Mouse (Mus musculus) liver, postnatal 0 days (tissue): Measurements from ENCODE around the gene Pfdn4. TPM values are rescaled to one million over a fixed set of nuclear protein-coding genes. Genes with fewer than 3 reads are reported as not detected.
A peak's percentile ranks its signal among the peaks of the same experiment; 100 is the strongest.

Source experiments
- ATAC-seq: fragments of 200-750 bp; cut with Nextera tagmentation; 2 replicates; pipeline ENCODE4 v1.8.0; 2017; ENCODE audit warnings: mild to moderate bottlenecking, moderate library complexity
- DNase-seq: peaks from one replicate; pipeline ENCODE4 v3.0.0-alpha.2; 2016
- H3K27ac ChIP-seq: fragments of 300-500 bp; sonication (generic); 2 replicates; pipeline ENCODE4 v1.5.1; 2014; ENCODE audit warnings: antibody characterized with exemption, moderate library complexity, mild to moderate bottlenecking, low read depth
- H3K27me3 ChIP-seq: fragments of 300-500 bp; sonication (generic); 2 replicates; pipeline ENCODE4 v1.6.1; 2014; ENCODE audit warnings: low read length, control low read depth, mixed read lengths; ENCODE audit not compliant: insufficient read depth
- H3K36me3 ChIP-seq: fragments of 300-500 bp; sonication (generic); replicated peaks from 2 replicates; pipeline ENCODE4 v1.6.1; 2014; ENCODE audit warnings: mild to moderate bottlenecking, control low read depth, low read length, moderate library complexity, mixed read lengths; ENCODE audit not compliant: insufficient read depth
- H3K4me1 ChIP-seq: fragments of 300-500 bp; sonication (generic); 2 replicates; pipeline ENCODE4 v1.6.1; 2014; ENCODE audit warnings: antibody characterized with exemption, mild to moderate bottlenecking, control low read depth; ENCODE audit not compliant: insufficient read depth
- H3K4me2 ChIP-seq: fragments of 300-500 bp; sonication (generic); 2 replicates; pipeline ENCODE4 v1.6.1; 2014; ENCODE audit warnings: low read depth, mild to moderate bottlenecking, low read length, moderate library complexity, mixed read lengths
- H3K4me3 ChIP-seq: fragments of 300-500 bp; sonication (generic); 2 replicates; pipeline ENCODE4 v1.5.1; 2014; ENCODE audit warnings: low read depth, low read length
- H3K9ac ChIP-seq: fragments of 300-500 bp; sonication (generic); replicated peaks from 2 replicates; pipeline ENCODE4 v1.6.1; 2014; ENCODE audit warnings: mild to moderate bottlenecking, moderate library complexity
- H3K9me3 ChIP-seq: fragments of 300-500 bp; sonication (generic); 2 replicates; pipeline ENCODE4 v1.6.1; 2016; ENCODE audit warnings: mild to moderate bottlenecking, control low read depth, low read length, mixed read lengths
- CTCF ChIP-seq: sonication (generic); IDR thresholded peaks from 2 replicates; pipeline ENCODE4 v1.5.1; 2016; ENCODE audit warnings: antibody characterized with exemption, low read depth
- EP300 ChIP-seq: IDR thresholded peaks from 2 replicates; pipeline ENCODE4 v1.6.1; 2016; ENCODE audit warnings: antibody characterized with exemption, low read depth, mild to moderate bottlenecking
- WGBS: fragments of 180-500 bp; shearing (Covaris S2); extraction: QIAGEN DNeasy Blood & Tissue Kit; methylation state at CpG from one replicate; pipeline ENCODE4 v1.1.7; 2014; ENCODE audit not compliant: insufficient replicate concordance; 5-methylcytosine and 5-hydroxymethylcytosine counted together
- polyA plus RNA-seq: library from polyadenylated mRNA; unstranded; fragments of >200 nt; fragmentation: Nextera tagmentation; extraction: Ambion mirVana; gene quantifications from 2 replicates; pipeline ENCODE4 v1.2.1, GENCODE M21; 2015

Gene Pfdn4
- polyA plus RNA-seq, 1 experiment from 2014 or later: 29.8 TPM

DNA sequence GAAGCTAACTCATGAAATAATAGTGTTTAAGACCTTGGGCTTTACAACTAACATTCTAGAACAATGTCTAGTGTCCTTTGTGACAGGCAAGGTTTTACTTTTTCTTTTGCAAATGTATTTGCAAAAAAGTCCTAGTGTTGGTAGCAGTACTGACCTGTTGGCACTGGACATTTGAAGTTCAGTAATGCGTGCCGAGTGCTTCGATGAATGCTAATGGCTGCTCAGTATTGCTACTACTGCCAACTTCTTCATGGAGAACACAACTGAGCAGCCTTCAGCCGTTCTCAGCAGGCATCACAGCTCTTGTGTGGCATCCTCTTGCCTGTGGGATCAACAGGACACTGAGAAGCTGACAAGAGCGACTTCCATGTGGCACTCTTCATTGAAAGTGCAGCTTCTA, 22.1 kb upstream of the Pfdn4 start:
- no peaks in the 10 kb centered on the region for H3K27me3 ChIP-seq
- H3K36me3 ChIP-seq: no peaks in the 10 kb centered on the region
- H3K9ac ChIP-seq: no peak overlapping the region
- H3K9me3 ChIP-seq: no peaks in the 10 kb centered on the region
- WGBS: 79% methylated on average over 5 of the region's 5 CpGs
- TF ChIP-seq EP300: no peak
- no peak for TF ChIP-seq CTCF
- ATAC-seq: no peak
- no peak for DNase-seq
- 0 out of 2 replicates have a peak, but pooled peaks cover 5% of the 10 kb centered on the region for H3K4me1 ChIP-seq
- no peak overlapping the region for H3K4me3 ChIP-seq
- no peak overlapping the region for H3K4me2 ChIP-seq
- no peak overlapping the region for H3K27ac ChIP-seq

DNA sequence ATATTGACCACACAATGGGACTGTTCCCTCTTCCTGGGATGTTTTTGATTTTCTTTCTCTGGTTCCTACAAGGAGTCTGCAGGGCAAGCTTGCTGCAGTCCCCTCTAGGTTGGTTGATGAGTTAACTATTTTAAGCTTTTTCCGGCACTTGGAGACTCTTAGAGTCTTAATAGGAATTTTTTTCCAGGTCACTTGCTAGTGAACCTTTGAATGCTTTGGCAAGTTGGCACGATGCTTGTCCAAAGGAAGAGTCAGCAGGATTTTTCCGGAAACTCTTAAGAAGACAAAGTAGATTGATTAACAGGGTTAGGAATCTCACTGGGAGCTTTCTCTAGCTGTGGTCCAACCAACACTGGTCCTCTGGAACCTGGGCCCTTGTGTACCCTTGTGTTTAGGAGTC, 21.1 kb upstream of the Pfdn4 start:
- no peaks in the 10 kb centered on the region for H3K4me1 ChIP-seq
- no peaks in the 10 kb centered on the region for H3K27me3 ChIP-seq
- H3K9me3 ChIP-seq: no peaks in the 10 kb centered on the region
- H3K4me3 ChIP-seq: no peak overlapping the region
- no peak for DNase-seq
- no peaks in the 10 kb centered on the region for H3K36me3 ChIP-seq
- ATAC-seq: no peak
- WGBS: 81% methylated on average over 3 of the region's 3 CpGs
- H3K27ac ChIP-seq: no peak overlapping the region
- TF ChIP-seq EP300: no peak
- no peak for TF ChIP-seq CTCF
- no peak overlapping the region for H3K9ac ChIP-seq
- no peak overlapping the region for H3K4me2 ChIP-seq

DNA sequence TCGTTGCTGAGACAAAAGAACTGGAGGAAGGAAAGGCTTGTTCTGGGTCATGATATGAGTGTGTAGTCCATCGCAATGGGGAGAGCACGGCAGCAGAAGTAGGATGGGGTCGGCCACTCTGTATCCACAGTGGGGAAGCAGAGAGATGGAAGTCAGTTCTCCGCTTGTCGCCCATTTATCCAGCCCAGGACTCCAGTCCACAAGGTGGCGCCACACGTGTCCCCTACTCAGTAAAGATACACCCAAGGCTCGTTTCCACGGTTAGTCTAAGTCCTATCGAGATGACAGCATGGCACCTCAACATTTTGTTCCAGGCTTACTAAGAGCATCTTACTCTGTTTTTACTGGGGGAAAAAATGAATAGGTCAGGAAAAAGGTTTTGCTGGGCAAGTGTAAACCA, 20.0 kb upstream of the Pfdn4 start:
- no peak overlapping the region for H3K4me3 ChIP-seq
- peak; percentile 58 for TF ChIP-seq CTCF
- no peak for TF ChIP-seq EP300
- H3K9ac ChIP-seq: no peak overlapping the region
- ATAC-seq (no peak), DNase-seq (no peak)
- H3K27ac ChIP-seq: no peak overlapping the region
- H3K27me3 ChIP-seq: no peaks in the 10 kb centered on the region
- H3K9me3 ChIP-seq: no peaks in the 10 kb centered on the region
- 67% methylated on average over 11 of the region's 11 CpGs for WGBS
- H3K4me2 ChIP-seq: no peak overlapping the region
- H3K4me1 ChIP-seq: no peaks in the 10 kb centered on the region
- no peaks in the 10 kb centered on the region for H3K36me3 ChIP-seq

DNA sequence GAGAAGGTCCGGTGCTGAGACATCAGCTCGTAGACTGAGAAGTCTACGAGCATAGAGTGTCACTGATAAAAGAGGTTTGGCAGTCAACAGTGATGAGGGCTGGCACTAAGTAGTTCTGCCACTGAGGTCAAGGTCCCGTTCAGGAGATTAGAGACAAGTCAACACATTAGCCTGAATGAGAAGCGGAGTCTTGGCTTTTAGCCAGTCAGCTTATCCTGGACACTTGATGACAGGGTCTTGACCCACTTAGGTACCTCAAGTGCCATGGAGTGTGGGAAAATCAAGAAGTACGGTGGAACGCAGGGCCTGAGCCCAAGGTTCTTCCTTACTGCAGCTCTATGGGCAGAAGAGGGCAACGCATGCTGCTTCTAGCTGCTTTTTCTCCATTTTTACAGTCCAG, 19.6 kb upstream of the Pfdn4 start:
- TF ChIP-seq EP300 (no peak), CTCF (no peak)
- Histone ChIP-seq H3K4me2 (no peak overlapping the region), H3K4me1 (no peaks in the 10 kb centered on the region), H3K36me3 (no peaks in the 10 kb centered on the region), H3K27ac (no peak overlapping the region), H3K4me3 (no peak overlapping the region), H3K9me3 (no peaks in the 10 kb centered on the region), H3K27me3 (no peaks in the 10 kb centered on the region), H3K9ac (no peak overlapping the region)
- 64% methylated on average over 8 of the region's 8 CpGs for WGBS
- no peak for ATAC-seq
- no peak for DNase-seq

DNA sequence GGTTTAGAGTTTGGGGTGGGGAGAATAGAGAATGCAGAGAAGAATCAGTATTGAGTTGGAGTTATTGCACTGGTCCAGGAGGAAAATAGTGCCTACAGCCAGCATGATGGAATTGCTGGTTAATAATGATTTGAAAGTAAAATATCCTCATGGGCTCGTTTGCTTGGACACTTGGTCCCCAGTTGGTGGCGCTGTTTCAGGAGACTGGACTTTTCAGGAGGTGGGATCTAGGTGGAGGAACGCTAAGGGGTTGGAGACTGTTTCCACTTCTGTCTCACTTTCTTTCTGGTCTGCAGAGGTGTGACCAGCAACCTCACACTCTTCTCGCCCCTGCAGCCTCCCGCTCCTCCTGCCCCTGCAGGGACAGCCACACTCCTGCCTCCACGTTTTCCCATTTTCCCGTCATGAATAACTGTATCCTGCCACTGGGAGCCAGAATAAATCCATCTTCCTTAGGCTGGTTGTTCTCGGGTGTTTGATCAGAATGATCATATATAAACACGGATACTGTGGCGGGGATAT, 14.1 kb upstream of the Pfdn4 start:
- WGBS: 65% methylated on average over 10 of the region's 10 CpGs
- H3K36me3 ChIP-seq: no peaks in the 10 kb centered on the region
- H3K27ac ChIP-seq: no peak overlapping the region
- no peaks in the 10 kb centered on the region for H3K4me1 ChIP-seq
- H3K4me3 ChIP-seq: no peak overlapping the region
- no peak for TF ChIP-seq EP300
- TF ChIP-seq CTCF: 0 out of 2 replicates have a peak, but pooled peaks have one; percentile 13
- H3K9ac ChIP-seq: no peak overlapping the region
- H3K9me3 ChIP-seq: no peaks in the 10 kb centered on the region
- ATAC-seq (no peak), DNase-seq (no peak)
- H3K4me2 ChIP-seq: no peak overlapping the region
- peaks cover 11% of the 10 kb centered on the region; the same call in 1 of the 2 replicates for H3K27me3 ChIP-seq

DNA sequence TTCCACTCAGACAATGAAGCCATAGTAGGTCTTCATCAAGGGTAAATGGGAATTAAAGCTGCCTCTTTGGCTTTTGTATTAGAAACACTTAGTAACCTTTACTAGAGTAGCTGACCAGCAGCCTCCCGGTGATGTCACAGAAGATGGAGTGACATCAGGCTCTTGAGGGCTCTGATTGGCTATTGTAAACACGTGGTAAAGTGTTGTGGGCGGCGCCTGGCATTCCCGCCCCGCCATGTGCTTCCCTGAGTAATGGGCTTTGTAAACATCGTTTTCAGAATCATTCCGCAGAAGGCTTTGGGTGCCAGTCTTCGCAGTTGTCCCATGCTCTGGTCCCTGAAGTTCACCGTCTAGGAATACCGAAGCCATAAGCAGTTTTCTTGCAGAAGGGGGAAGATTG, 12.3 kb upstream of the Pfdn4 start:
- H3K36me3 ChIP-seq: no peaks in the 10 kb centered on the region
- WGBS: 70% methylated on average over 11 of the region's 11 CpGs
- no peak for TF ChIP-seq EP300
- TF ChIP-seq CTCF: no peak
- no peak overlapping the region for H3K4me3 ChIP-seq
- H3K9me3 ChIP-seq: no peaks in the 10 kb centered on the region
- peaks cover 11% of the 10 kb centered on the region; the same call in 1 of the 2 replicates for H3K27me3 ChIP-seq
- H3K4me2 ChIP-seq: no peak overlapping the region
- no peaks in the 10 kb centered on the region for H3K4me1 ChIP-seq
- H3K27ac ChIP-seq: no peak overlapping the region
- no peak overlapping the region for H3K9ac ChIP-seq
- DNase-seq: no peak
- no peak for ATAC-seq

DNA sequence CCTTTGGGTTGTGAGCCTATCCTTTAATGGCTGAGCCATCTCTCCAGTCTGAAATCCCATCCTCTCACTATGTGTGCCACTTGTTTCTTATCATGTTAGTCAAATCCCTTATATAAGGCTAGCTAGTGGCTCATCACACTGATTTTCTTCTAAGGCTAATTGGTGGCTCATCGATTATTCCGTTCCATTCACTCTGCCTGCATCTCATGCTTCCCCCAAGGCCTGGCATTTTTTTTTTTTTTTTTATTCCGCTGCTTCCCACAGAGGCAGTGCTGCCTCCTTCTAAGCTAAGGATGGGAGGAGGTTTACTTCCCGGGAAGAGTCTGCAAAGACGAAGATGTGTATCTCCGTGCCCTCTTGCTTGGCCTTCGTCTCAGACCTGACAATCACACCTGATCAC, 9.0 kb upstream of the Pfdn4 start:
- Histone ChIP-seq H3K4me1 (no peaks in the 10 kb centered on the region), H3K27me3 (peaks cover 13% of the 10 kb centered on the region; the same call in 1 of the 2 replicates), H3K27ac (no peak overlapping the region), H3K4me3 (no peak overlapping the region), H3K36me3 (no peaks in the 10 kb centered on the region), H3K9ac (no peak overlapping the region), H3K9me3 (no peaks in the 10 kb centered on the region), H3K4me2 (no peak overlapping the region)
- TF ChIP-seq CTCF (no peak), EP300 (no peak)
- no peak for DNase-seq
- 74% methylated on average over 7 of the region's 7 CpGs for WGBS
- no peak for ATAC-seq
